Mouse (Mus musculus) MEL (cell line): ENCODE results near the gene Emc8. TPM values are rescaled to one million over a fixed set of nuclear protein-coding genes. Genes with fewer than 3 reads are reported as not detected.
A peak's percentile ranks its signal among the peaks of the same experiment; 100 is the strongest.

Experiments used
- DNase-seq: peaks from one replicate; pipeline ENCODE4 v3.0.0; 2011; ENCODE audit warnings: low read depth, low spot score
- H3K27ac ChIP-seq: 2 replicates; pipeline ENCODE4 v1.5.1; 2012; ENCODE audit warnings: low read depth, mild to moderate bottlenecking, control low read depth, low read length, moderate library complexity; ENCODE audit not compliant: control insufficient read depth
- H3K27me3 ChIP-seq, 2 experiments: fragments of 150-350 bp in 1 of 2; sonication (generic) in 1 of 2; 2 replicates each; pipeline ENCODE4 v1.6.1; 2012; ENCODE audit warnings: low read length in 2 of 2, mild to moderate bottlenecking in 2 of 2, improper control_type of control experiment in 1 of 2, moderate library complexity in 1 of 2; ENCODE audit not compliant: insufficient read depth in 2 of 2, control insufficient read depth in 1 of 2
- H3K36me3 ChIP-seq, 2 experiments: 2 replicates each; pipeline ENCODE4 v1.6.1; 2012 to 2014; ENCODE audit warnings: low read length in 2 of 2, improper control_type of control experiment in 1 of 2, inconsistent platforms in 1 of 2, mild to moderate bottlenecking in 1 of 2; ENCODE audit not compliant: insufficient read depth in 2 of 2, control insufficient read depth in 1 of 2
- H3K4me1 ChIP-seq, 2 experiments: fragments of 150-350 bp in 1 of 2; sonication (generic) in 1 of 2; 2 replicates each; pipeline ENCODE4 v1.6.1; 2012; ENCODE audit warnings: low read length in 2 of 2, improper control_type of control experiment in 1 of 2, mild to moderate bottlenecking in 1 of 2; ENCODE audit not compliant: insufficient read depth in 2 of 2, control insufficient read depth in 1 of 2
- H3K4me3 ChIP-seq, 2 experiments: fragments of 150-350 bp in 1 of 2; sonication (generic) in 1 of 2; 2 replicates each; pipeline ENCODE4 v1.5.1; 2012; ENCODE audit warnings: low read depth in 2 of 2, low read length in 2 of 2, mild to moderate bottlenecking in 2 of 2, moderate library complexity in 2 of 2, control low read depth in 1 of 2, improper control_type of control experiment in 1 of 2; ENCODE audit not compliant: control insufficient read depth in 1 of 2, insufficient read depth in 1 of 2
- H3K79me2 ChIP-seq: 2 replicates; pipeline ENCODE4 v1.6.1; 2012; ENCODE audit warnings: mild to moderate bottlenecking, low read length, moderate library complexity; ENCODE audit not compliant: control insufficient read depth, poor library complexity, insufficient read depth
- H3K9ac ChIP-seq: 2 replicates; pipeline ENCODE4 v1.6.1; 2012; ENCODE audit warnings: low read depth, mild to moderate bottlenecking, control low read depth, low read length, moderate library complexity; ENCODE audit not compliant: control insufficient read depth, poor library complexity, severe bottlenecking
- H3K9me3 ChIP-seq: fragments of 150-350 bp; sonication (generic); replicated peaks from 2 replicates; pipeline ENCODE4 v1.6.1; 2012; ENCODE audit warnings: mild to moderate bottlenecking, low read length, improper control_type of control experiment, moderate library complexity; ENCODE audit not compliant: insufficient read depth
- CTCF ChIP-seq, 3 experiments: IDR thresholded peaks in 2 of 3; conservative IDR thresholded peaks in 1 of 3; 2 replicates each; pipeline ENCODE4 v1.5.1; 2011 to 2012; ENCODE audit warnings: low read length in 3 of 3, low read depth in 2 of 3, mild to moderate bottlenecking in 2 of 3, improper control_type of control experiment in 1 of 3, inconsistent platforms in 1 of 3, mixed read lengths in 1 of 3, moderate library complexity in 1 of 3; ENCODE audit not compliant: control insufficient read depth in 1 of 3, insufficient read depth in 1 of 3, poor library complexity in 1 of 3, severe bottlenecking in 1 of 3
- GATA1 ChIP-seq: IDR thresholded peaks from 2 replicates; pipeline ENCODE4 v1.6.1; 2011; ENCODE audit warnings: low read depth, low read length, improper control_type of control experiment
- MAX ChIP-seq: IDR thresholded peaks from 2 replicates; pipeline ENCODE4 v1.6.1; 2011; ENCODE audit warnings: low read length, improper control_type of control experiment
- MAZ ChIP-seq: IDR thresholded peaks from 2 replicates; pipeline ENCODE4 v1.6.1; 2012; ENCODE audit warnings: low read depth, mild to moderate bottlenecking, inconsistent platforms, low read length, improper control_type of control experiment
- MXI1 ChIP-seq: IDR thresholded peaks from 2 replicates; pipeline ENCODE4 v1.6.1; 2011; ENCODE audit warnings: mild to moderate bottlenecking, low read depth, low read length, improper control_type of control experiment
- MYC ChIP-seq: IDR thresholded peaks from 2 replicates; pipeline ENCODE4 v1.6.1; 2011; ENCODE audit warnings: low read depth, mild to moderate bottlenecking, low read length, improper control_type of control experiment, moderate library complexity
- POLR2A ChIP-seq, 2 experiments: IDR thresholded peaks; 2 replicates each; pipeline ENCODE4 v1.6.1; 2011 to 2012; ENCODE audit warnings: low read length in 2 of 2, mild to moderate bottlenecking in 2 of 2, control low read depth in 1 of 2, improper control_type of control experiment in 1 of 2, low read depth in 1 of 2, moderate library complexity in 1 of 2; ENCODE audit not compliant: control insufficient read depth in 1 of 2, insufficient read depth in 1 of 2, poor library complexity in 1 of 2
- RCOR1 ChIP-seq: IDR thresholded peaks from 2 replicates; pipeline ENCODE4 v1.6.1; 2012; ENCODE audit warnings: low read depth, mild to moderate bottlenecking, inconsistent platforms, low read length, improper control_type of control experiment
- SIN3A ChIP-seq: IDR thresholded peaks from 2 replicates; pipeline ENCODE4 v1.6.1; 2012; ENCODE audit warnings: low read length, improper control_type of control experiment, inconsistent platforms
- TBP ChIP-seq: IDR thresholded peaks from 2 replicates; pipeline ENCODE4 v1.8.0; 2011; ENCODE audit warnings: low read depth, low read length, improper control_type of control experiment
- UBTF ChIP-seq: IDR thresholded peaks from 2 replicates; pipeline ENCODE4 v1.6.1; 2012; ENCODE audit warnings: low read depth, mild to moderate bottlenecking, inconsistent platforms, low read length, improper control_type of control experiment, moderate library complexity, borderline replicate concordance; ENCODE audit not compliant: insufficient read depth
- USF1 ChIP-seq: IDR thresholded peaks from 2 replicates; pipeline ENCODE4 v1.6.1; 2014; ENCODE audit warnings: low read depth, mild to moderate bottlenecking, inconsistent platforms, low read length, improper control_type of control experiment, moderate library complexity
- USF2 ChIP-seq, 2 experiments: IDR thresholded peaks; 2 replicates each; pipeline ENCODE4 v1.6.1; 2011 to 2012; ENCODE audit warnings: improper control_type of control experiment in 2 of 2, low read length in 2 of 2, borderline replicate concordance in 1 of 2, inconsistent platforms in 1 of 2, low read depth in 1 of 2, mild to moderate bottlenecking in 1 of 2; ENCODE audit not compliant: insufficient read depth in 1 of 2
- polyA plus RNA-seq, 2 experiments: library from polyadenylated mRNA; stranded (reverse) in 1 of 2; unstranded in 1 of 2; fragments of >175 nt in 1 of 2; fragments of >200 nt in 1 of 2; gene quantifications; 2 replicates each; pipeline versions ENCODE4 v1.2.1 to v1.2.4; 2012; ENCODE audit warnings: low replicate concordance in 2 of 2, low read depth in 1 of 2; ENCODE audit not compliant: insufficient read length in 2 of 2, insufficient read depth in 1 of 2, missing spikeins in 1 of 2
- total RNA-seq: library from RNA; depleted of rRNA; stranded (reverse); fragments of 300-350 nt; gene quantifications from 2 replicates; pipeline ENCODE4 v1.2.3, GENCODE M21; 2012

Gene Emc8
- total and polyA plus RNA-seq, 3 experiments: 180 to 269 TPM; not detected in 1

- no peaks in the 10 kb centered on the region for H3K27me3 ChIP-seq
- DNase-seq: peak; percentile 50
- peaks cover 0 to 5% of the 10 kb centered on the region in 2 experiments; a peak in 1 of 4 replicates for H3K4me1 ChIP-seq
- H3K36me3 ChIP-seq: no peaks in the 10 kb centered on the region
- no peak overlapping the region for H3K4me3 ChIP-seq
- no peaks in the 10 kb centered on the region for H3K79me2 ChIP-seq
- H3K27ac ChIP-seq: no peak overlapping the region
- TF ChIP-seq CTCF (IDR thresholded peaks at IDR 0.05 in 2 of 3, conservative IDR thresholded peaks at IDR 0.05 in 1 of 3; ENCODE audit: control insufficient read depth in 1 of 3, insufficient read depth in 1 of 3, low read depth in 2 of 3, low read length in 3 of 3, poor library complexity in 1 of 3, severe bottlenecking in 1 of 3): peak; percentile 3 to 19 (median 14); a peak in 2 of 6 replicates
- TF ChIP-seq MAZ: no peak
- peak; percentile 60; the same call in 1 of the 2 replicates for TF ChIP-seq TBP
- H3K9ac ChIP-seq: no peak overlapping the region
- H3K9me3 ChIP-seq: no peaks in the 10 kb centered on the region
Observed at GRCm38 (mm10) chr8:120642031-120642662, 26.2 kb downstream of the Emc8 start.

GRCm38 (mm10) chr8:120641245-120641644 is 27.1 kb downstream of the Emc8 start:
- H3K4me3 ChIP-seq: no peak overlapping the region
- DNase-seq: peak; percentile 34
- H3K9me3 ChIP-seq: no peaks in the 10 kb centered on the region
- H3K4me1 ChIP-seq: peaks cover 0 to 5% of the 10 kb centered on the region in 2 experiments; a peak in 1 of 4 replicates
- H3K27ac ChIP-seq: no peak overlapping the region
- TF ChIP-seq GATA1 (0 out of 2 replicates have a peak, but pooled peaks have one; percentile 22), POLR2A (IDR thresholded peaks at IDR 0.05; ENCODE audit: control insufficient read depth in 1 of 2, insufficient read depth in 1 of 2, low read depth in 1 of 2, low read length in 2 of 2, poor library complexity in 1 of 2) (no peak)
- H3K9ac ChIP-seq: no peak overlapping the region
- no peaks in the 10 kb centered on the region for H3K27me3 ChIP-seq
- no peaks in the 10 kb centered on the region for H3K79me2 ChIP-seq
- H3K36me3 ChIP-seq: no peaks in the 10 kb centered on the region

DNA sequence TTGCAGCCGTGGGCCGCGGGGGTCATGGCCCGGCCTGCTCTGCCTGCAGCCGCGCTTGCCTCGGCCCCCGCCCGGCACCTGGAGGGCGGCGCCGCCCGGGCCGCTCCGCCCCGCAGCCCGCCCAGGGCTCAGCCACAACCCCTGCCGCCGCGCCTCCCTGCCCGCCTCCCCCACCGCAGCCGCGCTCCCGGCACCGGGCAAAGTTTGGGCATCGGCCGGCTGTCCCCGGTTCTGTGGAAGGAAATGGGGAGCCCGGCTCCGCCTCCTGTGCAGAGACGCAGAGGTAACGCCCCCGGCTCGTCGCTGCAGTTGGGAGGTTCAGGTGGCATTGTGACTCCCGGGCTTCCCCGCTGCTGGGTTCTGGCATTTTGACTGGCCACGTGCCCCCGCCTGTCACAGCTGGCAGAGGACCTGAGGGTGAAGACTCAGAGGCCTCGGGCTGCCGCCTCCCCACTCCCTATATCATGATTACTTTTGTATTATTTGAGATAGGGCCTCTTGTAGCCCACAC is 34.0 kb downstream of the Emc8 start:
- peak; percentile 65 for DNase-seq
- Histone ChIP-seq H3K27ac (no peak overlapping the region), H3K4me1 (no peaks in the 10 kb centered on the region), H3K27me3 (no peaks in the 10 kb centered on the region), H3K36me3 (no peaks in the 10 kb centered on the region; a peak in 1 of 4 replicates), H3K4me3 (peak overlapping the region; percentile 58 to 79), H3K79me2 (no peaks in the 10 kb centered on the region), H3K9me3 (no peaks in the 10 kb centered on the region), H3K9ac (peak overlapping the region; percentile 68)
- TF ChIP-seq SIN3A (0 out of 2 replicates have a peak, but pooled peaks have one; percentile 25), POLR2A (IDR thresholded peaks at IDR 0.05; ENCODE audit: control insufficient read depth in 1 of 2, insufficient read depth in 1 of 2, low read depth in 1 of 2, low read length in 2 of 2, poor library complexity in 1 of 2) (no peak), MXI1 (peak; percentile 75; the same call in 1 of the 2 replicates), RCOR1 (no peak), MYC (0 out of 2 replicates have a peak, but pooled peaks have one; percentile 22), USF1 (peak; percentile 81), UBTF (0 out of 2 replicates have a peak, but pooled peaks have one; percentile 38), MAX (peak; percentile 47; the same call in 1 of the 2 replicates), USF2 (IDR thresholded peaks at IDR 0.05; ENCODE audit: borderline replicate concordance in 1 of 2, insufficient read depth in 1 of 2, low read depth in 1 of 2, low read length in 2 of 2) (0 out of 4 replicates have a peak, but pooled peaks of 1 of the 2 experiments have one; percentile 19)
